Mouse (Mus musculus) mouse embryonic stem cell (cell line): ENCODE data around the gene Dbndd2.

Experiments
- in situ Hi-C, 2 experiments: fragments of 300-500 bp; cut with MboI; formaldehyde crosslinking; loops; 1 replicate in 1 of 2; 3 replicates in 1 of 2; pipeline ENCODE4 v1.14.3; 2019 to 2020; ENCODE audit warnings: low sequenced_read_pairs in 2 of 2, low pct_unique_long_range_greater_than_20kb in 1 of 2, mixed read lengths in 1 of 2; ENCODE audit not compliant: unreplicated experiment in 1 of 2

Gene Dbndd2

DNA sequence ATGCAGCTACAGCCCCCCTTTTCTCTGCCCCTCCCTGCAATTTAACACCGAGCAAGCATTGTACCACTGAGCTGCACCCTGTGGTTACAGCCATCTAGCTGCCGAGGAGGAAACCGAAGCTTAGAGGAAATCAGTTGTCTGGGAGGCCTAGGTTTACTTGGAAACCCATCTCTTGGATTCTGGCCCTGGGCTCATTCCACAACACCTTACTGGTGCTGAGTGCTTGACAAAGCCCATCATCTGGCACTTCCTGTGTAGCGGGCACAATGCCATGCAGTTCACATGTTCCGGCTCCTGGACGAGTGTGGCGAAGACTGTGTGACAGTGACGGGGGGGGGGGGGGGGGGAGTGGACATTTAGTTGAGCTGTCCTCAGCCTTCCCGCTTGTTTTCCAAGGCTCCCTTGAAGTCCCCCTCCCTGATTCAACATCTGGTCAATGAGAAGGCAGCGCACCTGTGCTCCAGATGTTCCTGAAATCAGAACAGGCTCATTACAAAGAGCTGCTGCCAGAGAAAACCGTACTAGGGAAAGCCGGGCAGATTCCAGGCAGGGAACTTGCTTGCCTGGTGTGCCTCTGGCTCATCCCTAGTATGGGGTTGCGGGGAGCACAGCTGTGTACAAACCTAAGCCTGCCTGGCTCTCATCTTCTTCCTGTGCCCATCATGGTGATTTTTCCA lies 33.8 kb upstream of the Dbndd2 start:
- in situ Hi-C loops, result no loop called here

DNA sequence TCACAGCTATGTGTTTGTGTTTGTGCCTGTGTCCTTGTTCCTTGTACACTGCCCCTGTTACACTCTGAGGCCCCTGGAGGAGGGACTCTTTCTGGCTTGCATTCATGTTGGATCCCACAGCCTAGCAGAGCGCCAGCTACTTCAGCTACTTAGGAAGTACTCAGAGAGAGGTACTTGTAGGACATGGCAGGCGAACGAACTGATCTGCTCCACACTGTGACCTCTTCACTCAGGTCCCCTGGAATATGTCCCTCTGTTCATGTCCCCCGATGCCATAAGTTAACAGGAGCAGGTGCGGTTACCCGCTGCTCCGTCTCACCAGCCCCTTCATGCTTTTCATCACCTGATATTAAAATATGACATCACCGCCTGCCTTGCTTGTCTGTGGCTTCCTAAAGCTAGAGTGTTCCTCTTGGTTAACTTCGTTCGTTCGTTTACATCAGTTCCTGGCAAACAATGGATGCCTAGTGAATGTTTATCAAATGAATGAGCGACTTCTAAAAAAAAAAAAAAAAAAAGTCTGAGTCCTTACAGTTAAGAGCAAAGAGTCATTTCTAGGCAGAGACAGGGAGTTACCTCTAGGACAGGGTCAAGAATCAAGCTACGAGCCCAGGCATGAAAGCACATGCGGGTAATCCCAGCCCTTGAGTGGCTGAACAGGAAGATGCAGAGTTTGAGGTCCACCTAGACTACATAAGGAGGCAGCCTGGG lies 32.7 kb upstream of the Dbndd2 start:
- in situ Hi-C loops, result no loop called here

DNA sequence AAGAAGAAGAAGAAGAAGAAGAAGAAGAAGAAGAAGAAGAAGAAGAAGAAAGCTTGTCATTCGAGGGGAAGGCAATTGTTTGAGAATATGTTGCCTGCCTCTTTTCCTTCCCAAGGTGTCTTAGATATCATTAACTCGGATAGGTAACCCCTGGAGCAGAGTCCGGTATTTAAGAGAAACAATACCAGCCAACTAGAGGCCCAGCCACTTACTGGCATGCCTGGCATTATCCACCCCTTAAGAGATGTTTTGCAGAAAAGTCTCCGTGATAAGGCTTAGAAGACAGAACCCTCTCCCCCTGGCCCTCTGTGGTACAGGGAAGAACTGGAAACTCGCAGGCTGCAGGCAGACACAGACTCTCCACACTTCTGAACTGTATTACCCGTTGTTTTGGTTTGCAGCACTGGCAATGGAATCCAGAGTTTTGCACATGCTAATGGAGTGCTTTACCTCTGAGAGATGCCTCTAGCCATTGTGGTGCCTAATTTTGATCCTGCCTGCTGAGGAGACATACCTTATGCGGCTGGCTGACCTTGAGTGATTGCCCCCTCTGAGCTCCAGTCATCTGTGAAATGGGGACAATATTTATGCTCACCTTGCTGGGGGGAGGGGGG lies 31.9 kb upstream of the Dbndd2 start:
- in situ Hi-C loops, result no loop called here

DNA sequence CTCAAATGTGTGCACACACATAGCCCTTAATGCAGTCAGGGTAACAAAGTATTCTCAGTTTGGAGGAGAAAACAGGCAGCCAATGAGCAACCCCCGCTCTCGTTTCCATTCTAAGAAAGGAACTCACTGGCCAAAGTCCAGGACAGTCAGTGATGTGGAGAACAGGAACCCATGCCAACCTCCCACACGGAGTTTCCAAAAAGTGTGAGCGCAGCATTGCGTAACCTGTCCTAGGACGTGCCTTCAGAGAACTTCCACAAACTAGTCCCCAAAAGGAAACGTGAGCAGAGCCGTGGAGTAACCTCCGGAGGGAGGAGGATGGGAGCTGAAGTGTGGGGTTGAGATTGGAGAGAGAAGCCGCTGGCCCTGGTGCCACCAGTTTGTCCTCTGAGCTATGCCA lies 31.1 kb upstream of the Dbndd2 start:
- in situ Hi-C loops, result loop anchor here in 1 of 2 experiments (5.0 kb wide), 1 partner anchor 38 kb away; no protein-coding TSS in a partner anchor

DNA sequence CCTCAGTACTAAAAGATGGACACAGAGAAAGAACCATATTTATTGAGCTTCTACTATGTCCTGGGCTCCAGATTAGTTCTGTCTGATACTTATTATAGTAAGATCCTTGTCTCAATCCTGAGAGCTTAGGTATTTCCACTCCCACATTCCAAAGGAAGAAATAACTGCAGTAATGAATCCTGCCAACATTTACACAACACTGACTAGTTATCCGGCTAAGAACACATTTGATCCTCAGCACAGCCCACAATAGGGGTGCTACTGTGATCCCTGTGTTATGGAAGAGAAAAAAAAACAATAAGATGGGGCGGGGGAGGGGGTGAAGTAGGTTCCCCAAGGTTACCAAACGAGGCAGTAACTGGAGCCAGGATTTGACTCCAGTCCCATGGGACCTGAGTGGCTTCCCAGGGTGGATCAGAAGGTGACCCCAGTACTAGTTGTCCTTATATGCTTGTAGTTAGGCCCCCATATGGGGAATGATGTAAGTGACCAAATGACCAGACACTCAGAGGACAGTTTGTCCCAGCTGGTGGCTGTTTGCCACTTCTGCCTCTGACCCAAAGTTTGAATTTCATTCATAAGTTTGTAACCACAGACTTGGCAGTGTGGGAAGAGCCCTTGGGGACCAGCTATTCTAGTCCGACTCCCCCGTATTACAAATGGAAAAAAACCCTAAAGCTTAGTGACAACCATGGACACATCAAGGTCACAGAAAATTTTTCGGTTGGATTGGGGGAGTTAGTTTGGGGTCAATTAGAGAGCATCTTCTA lies 30.3 kb upstream of the Dbndd2 start:
- in situ Hi-C loops, result loop anchor here in 1 of 2 experiments (5.0 kb wide), 1 partner anchor 38 kb away; no protein-coding TSS in a partner anchor

DNA sequence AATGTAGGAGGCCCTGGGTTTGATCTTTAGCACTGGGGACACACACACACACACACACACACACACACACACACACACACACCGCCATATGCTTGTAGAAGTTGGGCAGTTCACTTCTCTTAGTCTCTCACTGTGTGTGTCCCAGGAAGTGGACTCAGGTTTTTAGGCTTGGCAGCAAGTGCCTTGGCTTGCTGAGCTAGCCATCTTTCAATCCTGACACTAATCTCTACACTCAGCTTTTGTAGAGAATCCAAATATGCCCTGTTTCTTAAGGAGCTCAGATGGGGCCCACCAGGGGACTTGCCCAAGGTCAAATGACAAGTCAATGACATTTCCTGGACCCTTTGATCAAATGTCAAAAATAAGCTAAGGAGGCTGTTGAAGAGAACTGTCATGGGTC lies 29.5 kb upstream of the Dbndd2 start:
- in situ Hi-C loops, result loop anchor here in 1 of 2 experiments (5.0 kb wide), 1 partner anchor 39 kb away; no protein-coding TSS in a partner anchor

DNA sequence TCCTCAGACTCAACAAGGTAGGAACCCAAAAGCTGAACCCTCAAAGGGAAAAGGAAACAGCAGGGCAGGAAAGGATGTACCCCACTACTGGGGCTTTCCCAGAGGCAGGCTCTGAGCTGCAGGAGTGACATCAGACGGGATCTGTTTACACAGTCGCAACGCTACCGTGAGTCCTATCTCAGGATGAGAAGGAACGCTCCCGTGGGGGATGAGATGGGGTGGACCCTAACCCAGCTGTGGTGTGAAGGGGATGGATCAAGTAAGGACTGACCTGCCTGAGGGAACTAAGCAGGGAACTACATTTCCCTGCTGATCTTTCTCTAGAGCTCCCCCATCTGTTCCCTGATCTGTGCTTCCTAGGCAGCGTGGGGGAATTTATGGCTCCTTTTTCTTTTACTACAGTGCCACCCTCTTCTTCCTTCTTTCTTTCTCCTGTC lies 29.0 kb upstream of the Dbndd2 start, which contains the start of gene Sys1:
TSS of gene Sys1 (plus strand) at position 101 of the 437 bp plus-strand sequence.
- in situ Hi-C loops, result loop anchor here in 1 of 2 experiments (5.0 kb wide), 1 partner anchor 40 kb away; no protein-coding TSS in a partner anchor

DNA sequence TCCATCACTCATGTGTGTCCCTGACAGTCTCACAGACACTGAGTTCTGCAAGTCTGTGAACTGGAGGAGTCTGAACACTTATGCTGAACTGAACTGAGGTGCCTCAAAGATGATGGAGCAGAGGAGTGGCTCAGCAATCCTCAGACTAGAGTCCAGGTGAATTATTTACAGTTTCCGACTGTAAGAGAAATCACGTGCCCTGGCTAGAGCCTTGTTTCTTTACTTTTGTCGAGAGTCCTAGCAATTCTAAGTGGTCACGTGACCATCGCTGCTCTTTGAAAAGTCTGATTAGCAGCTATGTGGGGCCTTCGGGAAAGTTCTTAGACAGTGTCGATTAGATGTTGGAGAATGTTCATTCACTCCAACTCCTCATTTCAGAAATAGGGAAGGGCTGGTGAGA lies 28.0 kb upstream of the Dbndd2 start:
- in situ Hi-C loops, result loop anchor here in 1 of 2 experiments (5.0 kb wide), 1 partner anchor 41 kb away; no protein-coding TSS in a partner anchor

DNA sequence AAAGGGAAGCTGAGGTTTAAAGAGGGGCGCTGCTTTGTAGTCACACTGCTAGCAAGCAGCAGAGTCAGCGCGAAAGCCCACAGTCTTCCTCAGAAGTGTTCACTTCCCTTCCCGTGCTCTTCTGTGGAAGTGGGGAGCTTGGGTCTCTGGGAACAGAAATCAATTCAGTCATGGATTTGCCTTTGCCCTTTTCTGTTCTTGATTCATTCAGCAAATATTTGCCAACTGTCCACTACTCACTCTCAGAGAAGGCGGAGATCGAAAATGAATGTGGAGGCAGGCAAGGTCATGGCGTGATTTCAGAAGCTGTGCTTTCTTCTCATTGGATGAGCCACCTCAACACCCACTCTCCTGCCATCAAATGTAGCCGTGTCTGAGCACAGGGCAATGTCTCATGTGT lies 27.4 kb upstream of the Dbndd2 start:
- in situ Hi-C loops, result loop anchor here in 1 of 2 experiments (5.0 kb wide), 1 partner anchor 41 kb away; no protein-coding TSS in a partner anchor

DNA sequence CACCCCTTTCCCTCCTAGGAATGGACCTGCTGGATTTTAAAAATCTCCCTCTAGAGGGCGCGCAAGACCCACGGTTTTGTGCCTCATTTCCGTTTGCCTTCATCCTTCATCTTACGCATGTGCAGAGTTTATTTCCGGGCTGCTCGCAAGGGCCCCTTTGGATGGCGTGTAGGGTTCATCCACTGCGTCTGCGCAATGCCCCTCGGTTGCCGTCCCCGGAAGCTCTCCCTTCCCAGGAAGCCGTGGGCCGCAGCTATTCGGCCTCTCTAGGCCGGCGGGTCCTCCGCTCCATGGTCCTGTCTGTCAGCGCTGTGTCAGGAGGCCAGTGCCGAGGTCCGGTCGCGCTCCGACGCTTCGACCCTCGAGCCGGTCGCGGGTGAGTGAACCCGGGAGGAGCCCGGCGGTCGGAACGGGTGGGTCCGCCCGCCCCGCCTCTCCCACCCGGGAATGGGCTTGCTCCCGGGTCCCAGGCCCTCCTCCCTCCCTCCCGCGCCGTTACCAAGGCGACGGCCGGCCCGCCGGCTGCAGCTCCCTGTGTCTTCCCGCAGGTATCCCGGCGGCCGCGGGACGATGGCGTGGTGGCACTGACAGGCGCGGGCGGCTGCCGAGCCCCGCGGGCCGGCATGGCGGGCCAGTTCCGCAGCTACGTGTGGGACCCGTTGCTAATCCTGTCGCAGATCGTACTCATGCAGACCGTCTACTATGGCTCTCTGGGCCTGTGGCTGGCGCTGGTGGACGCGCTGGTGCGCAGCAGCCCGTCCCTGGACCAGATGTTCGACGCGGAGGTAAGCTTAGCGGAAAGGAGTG lies 25.0 kb upstream of the Dbndd2 start, which contains the start of gene Gm20458:
TSS of gene Gm20458 (plus strand) at position 223 of the 807 bp plus-strand sequence.
- in situ Hi-C loops, result no loop called here

DNA sequence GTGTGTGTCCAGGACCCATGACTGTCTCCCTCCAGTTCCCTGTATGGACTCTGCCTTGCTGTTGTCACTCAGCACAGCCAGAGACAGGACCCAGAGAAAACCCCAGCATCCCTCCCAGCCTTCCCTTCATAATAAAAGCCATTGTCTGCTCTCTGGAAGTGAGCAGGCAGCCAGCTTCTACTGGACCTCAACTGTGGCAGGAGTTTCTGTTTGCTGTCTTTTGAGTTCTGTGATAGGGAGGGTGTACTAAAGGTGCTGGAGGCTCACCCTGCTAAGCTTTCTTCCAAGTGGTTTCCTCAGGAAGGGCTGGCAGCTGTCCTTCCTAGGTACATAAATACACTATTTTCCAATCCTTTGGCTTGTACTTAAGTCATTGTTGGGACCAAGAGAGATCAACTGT lies 20.7 kb upstream of the Dbndd2 start:
- in situ Hi-C loops, result no loop called here

DNA sequence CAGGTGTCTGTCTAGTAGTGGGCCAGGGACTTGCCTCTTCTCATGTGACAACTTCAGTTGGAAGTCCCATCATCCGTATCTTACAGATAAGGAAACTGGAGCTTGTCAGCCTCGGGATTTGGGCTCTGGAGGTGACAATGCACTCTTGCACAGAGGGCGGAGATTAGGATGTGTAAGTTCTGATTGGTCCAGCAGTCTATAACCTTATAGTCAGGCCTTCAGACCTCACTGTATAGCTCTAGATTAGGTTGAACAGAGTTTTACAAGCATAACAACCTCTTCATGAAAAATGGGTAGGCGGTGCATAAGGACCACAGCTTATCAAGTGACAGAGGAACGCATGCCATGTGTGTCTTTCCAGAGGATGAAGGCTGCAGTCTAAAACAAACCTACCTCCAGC lies 19.1 kb upstream of the Dbndd2 start:
- in situ Hi-C loops, result no loop called here

DNA sequence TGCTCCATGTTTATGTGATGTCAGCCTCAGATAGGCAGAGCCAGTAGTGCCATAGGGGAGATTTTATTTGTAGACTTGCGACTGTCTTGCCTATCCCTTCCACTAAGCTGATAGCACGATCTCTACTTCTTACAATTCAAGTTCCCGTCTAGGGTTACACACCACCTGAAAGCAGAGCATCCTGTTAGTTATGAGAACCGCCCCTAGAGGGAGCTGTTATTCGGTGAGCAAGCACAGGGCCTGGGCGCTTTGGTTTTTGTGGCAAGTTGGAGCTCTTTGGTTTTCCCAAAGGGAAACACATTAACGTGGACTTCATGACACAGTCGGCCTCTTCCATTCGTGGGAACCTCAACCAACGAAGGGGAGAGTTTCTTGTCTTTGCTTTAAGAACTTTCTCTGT lies 15.7 kb upstream of the Dbndd2 start:
- in situ Hi-C loops, result no loop called here

DNA sequence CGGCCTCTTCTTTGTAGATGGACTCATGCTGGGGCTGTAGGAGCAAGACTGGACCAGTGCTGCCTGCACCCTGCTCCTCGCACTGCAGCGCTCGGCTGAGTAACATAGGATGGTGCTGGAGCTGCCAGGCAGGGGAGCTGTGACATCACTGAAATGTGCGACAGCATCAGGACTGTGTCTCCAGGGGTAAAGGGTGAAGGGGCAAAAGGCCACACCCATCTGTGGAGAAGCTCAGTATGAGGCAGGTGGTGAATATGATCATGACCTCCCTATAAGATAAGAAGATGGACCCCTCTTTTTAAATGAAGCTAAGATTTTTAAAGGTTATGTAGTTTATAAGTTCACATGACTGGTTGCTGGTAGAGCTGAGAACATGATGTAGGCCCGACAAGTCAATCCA lies 12.3 kb upstream of the Dbndd2 start, which contains the start of gene Trp53tg5:
TSS of gene Trp53tg5 (minus strand) at position 101 of the 400 bp plus-strand sequence.
- in situ Hi-C loops, result no loop called here

DNA sequence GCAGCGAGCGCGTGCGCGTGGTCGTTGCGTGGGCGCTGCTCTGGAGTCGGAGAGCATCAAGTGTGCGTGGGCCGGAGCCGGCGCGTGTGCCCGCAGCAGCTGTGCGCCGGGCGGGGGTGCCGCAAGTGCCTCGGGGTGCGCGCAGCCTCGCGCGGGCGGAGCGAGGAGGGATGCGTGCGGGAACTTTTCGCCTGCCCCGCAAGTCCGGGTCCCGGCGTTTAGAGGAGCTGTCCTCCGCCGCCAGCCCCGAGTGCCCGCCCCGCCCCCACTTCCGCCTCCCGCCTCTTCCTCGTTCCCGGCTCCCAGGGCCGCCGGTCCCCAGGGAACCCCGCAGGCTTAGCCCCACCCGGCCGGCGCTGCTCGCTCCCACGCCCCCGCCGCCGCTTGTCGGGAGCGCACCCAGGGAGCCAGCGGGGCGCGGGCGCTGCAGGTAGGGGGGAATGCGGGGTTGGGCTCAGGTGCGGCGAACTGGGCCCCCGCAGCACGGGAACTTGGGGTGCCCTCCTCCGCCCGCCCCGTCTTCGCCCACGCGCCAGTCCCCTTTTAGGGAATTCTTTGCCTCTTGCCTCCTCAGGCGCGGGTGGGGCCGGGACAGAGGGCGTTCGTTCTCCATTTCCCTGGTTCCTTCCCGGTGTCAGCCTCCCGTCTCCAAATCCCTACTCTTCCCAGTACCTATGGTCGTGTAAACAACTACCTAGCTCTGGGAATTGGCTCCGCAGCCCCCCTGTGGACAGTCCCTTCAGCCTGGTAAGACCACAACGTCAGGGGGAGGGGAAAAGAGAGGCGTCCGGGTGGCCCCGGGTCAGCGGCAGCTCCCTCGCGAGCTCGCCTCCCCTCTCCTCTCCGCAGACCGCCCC lies 580 bp downstream of the Dbndd2 start:
- in situ Hi-C loops, result no loop called here

DNA sequence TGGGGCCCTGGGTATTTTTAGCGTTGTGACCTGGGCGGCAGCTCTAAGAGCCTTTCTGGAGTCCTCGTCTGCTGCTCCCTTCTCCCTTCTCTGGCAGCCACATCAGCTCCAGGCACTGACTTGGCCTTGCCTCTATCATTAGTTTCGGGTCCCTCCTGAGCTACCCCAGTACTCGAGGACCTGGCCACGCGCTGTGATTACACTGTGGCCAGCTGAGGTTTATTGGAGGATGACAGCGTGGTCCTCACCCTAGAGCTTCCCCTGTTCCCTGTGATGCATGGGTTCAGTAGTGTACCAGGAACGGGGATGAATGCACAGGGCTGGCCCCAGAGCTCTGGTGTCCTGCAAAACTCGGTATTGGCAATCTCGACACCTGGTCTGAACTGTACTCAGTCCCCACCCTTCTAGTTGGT lies 1.2 kb downstream of the Dbndd2 start:
- in situ Hi-C loops, result no loop called here

DNA sequence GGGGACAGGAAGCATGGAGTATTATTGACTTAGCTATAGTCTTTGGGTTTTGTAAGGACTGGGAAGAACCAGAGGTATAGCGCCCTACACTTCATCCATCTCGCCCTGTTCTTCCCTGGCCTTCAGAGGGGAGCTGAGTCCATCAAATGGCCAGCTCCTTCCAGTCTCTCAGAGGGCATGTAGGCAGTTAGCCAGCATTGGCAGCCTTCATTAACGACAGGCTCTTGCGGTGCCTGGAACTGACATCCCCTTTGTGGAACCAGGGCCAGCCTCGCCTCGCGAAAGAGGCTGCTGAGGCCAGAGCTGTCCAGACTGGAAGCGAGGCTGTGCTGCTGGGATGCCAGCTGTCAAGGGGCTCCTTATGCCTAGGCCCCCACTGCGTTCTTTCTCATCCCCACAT lies 1.9 kb downstream of the Dbndd2 start:
- in situ Hi-C loops, result no loop called here
